Mouse (Mus musculus) lung, postnatal 0 days (tissue): Measurements from ENCODE around the gene Sdc4.

Experiments used
- CTCF ChIP-seq: IDR thresholded peaks from 2 replicates; pipeline ENCODE4 v1.5.1; 2016; ENCODE audit warnings: antibody characterized with exemption, mild to moderate bottlenecking
- EP300 ChIP-seq: IDR thresholded peaks from 2 replicates; pipeline ENCODE4 v1.6.1; 2016; ENCODE audit warnings: antibody characterized with exemption, mild to moderate bottlenecking, control low read depth

GRCm38 (mm10) chr2:164470254-164470653 is 26.6 kb upstream of the Sdc4 start:
- TF ChIP-seq EP300 (no peak), CTCF (peak; percentile 75)
